Mouse (Mus musculus): ENCODE measurements around the gene Xrcc1. TPM values are rescaled to one million over a fixed set of nuclear protein-coding genes. Genes with fewer than 3 reads are reported as not detected.

The Xrcc1 gene
- total RNA-seq, 2 experiments from 2014 or later, result 38.9 to 40.9 TPM

DNA sequence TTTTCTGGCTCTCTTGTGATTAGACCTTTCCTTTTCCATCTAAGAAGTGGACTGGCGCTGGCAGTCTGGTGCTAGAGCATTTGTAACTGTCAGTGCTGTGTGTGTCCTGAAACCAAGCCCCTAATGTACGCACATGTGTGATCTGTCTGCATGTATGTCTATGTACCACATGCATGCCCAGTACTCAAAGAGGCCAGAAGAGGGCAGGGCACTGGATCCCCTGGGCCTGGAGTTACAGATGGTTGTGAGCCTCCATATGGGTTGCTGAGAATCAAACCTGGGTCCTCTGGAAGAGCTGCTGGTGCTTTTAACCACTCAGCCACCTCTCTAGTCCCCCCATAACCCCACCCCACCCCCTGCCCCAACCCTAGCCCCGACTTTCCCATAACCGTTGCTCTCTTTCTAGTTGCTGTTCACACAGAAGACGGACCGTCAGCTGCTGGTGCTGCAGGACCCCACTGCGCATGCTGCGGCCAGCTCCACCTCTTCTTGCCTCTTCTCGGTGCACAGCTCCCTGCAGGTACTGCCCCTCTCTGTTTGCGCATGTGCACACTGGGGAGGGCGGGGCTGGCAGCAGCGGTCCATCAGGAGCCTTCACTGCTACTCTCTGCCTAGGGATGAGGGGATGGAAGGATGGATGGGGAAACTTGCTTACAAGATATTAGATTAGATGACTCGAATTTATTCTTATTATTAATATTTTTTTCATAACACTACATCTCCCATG lies 73.7 kb downstream of the Xrcc1 start:
- no peak for DNase-seq (ENCODE audit: low spot score in 2 of 2)
- Histone ChIP-seq H3K27ac (no peak overlapping the region), H3K4me3 (no peak overlapping the region)
- TF ChIP-seq CTCF (conservative IDR thresholded peaks at IDR 0.05), result no peak; the same call in 1 of the 2 replicates

DNA sequence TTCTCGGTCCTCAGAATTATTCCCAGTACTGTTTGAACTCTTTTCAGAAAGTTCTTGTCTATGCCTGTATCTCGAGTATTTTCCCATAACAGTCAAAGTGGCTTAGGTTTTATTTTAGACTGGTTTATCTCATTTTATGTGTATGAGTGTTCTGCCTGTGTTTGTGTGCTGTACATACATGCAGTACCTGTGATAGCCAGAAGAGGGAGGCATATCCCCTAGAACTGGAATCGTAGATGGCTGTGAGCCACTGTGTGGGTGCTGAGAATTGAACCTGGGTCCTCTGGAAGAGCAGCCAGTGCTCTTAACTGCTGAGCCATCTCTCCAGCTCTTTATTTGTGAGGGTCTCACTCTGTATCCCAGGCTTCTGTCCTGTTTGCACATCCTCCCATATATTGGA lies 75.1 kb downstream of the Xrcc1 start:
- TF ChIP-seq CTCF (conservative IDR thresholded peaks at IDR 0.05), result peak; percentile 57
- Histone ChIP-seq H3K27ac (no peak overlapping the region), H3K4me3 (no peak overlapping the region)
- no peak for DNase-seq (ENCODE audit: low spot score in 2 of 2)

DNA sequence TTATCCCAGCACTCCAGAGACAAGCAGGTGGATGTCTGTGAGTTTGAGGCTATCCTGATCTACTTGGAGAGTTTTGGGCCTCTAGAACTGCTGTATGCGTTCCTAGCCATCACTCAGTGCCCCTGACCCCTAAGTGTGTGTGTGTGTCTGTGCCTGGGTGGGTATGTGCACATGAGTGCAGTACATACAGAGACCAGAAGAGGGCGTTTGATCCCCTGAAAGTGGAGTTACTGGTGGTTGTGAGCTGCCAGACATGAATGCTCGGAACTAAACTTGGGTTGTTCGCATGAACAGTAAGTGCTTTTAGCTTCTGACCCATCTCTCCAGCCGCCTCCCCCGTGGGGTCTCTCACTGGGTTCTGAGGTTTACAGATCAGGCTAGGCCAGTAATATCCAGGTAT lies 76.9 kb downstream of the Xrcc1 start:
- TF ChIP-seq CTCF (conservative IDR thresholded peaks at IDR 0.05), result peak; percentile 23; the same call in 1 of the 2 replicates
- H3K27ac ChIP-seq, result no peak overlapping the region
- no peak overlapping the region for H3K4me3 ChIP-seq
- DNase-seq (ENCODE audit: low spot score in 2 of 2), result no peak

Other genes starting within 250 kb of the Xrcc1 start
- gene Zfp61, start 245.1 kb upstream of the Xrcc1 start, total RNA-seq (2021), result 10 to 100 TPM; 21.6 to 24.2 TPM
- 10 to 100 TPM; 16.6 to 17.5 TPM for gene Zfp94, start 229.6 kb upstream of the Xrcc1 start, total RNA-seq (2021)
- gene Tescl, start 212.4 kb upstream of the Xrcc1 start, total RNA-seq (2021), result not detected
- gene Lypd5, start 197.1 kb upstream of the Xrcc1 start, total RNA-seq (2021), result not detected
- gene Kcnn4, start 176.0 kb upstream of the Xrcc1 start, total RNA-seq (2021), result under 1 TPM; 0.64 to 0.67 TPM
- 10 to 100 TPM; 34.6 to 43.6 TPM for gene Smg9, start 146.7 kb upstream of the Xrcc1 start, total RNA-seq (2021)
- not detected for gene Irgc1, start 94.0 kb upstream of the Xrcc1 start, total RNA-seq (2021)
- under 1 TPM; 0.23 to 0.32 TPM for gene Plaur, start 83.8 kb upstream of the Xrcc1 start, total RNA-seq (2021)
- 100 to 1,000 TPM; 128 to 132 TPM for gene Cadm4, start 64.3 kb upstream of the Xrcc1 start, total RNA-seq (2021)
- 10 to 100 TPM; 32.6 to 41.6 TPM for gene Zfp428, start 39.3 kb upstream of the Xrcc1 start, total RNA-seq (2021)
- not detected for gene AC161166.1, start 33.8 kb upstream of the Xrcc1 start, total RNA-seq (2021)
- gene Irgq, start 15.6 kb upstream of the Xrcc1 start, total RNA-seq (2021), result 10 to 100 TPM; 61.9 to 63.0 TPM
- gene Pinlyp, start 171 bp upstream of the Xrcc1 start, total RNA-seq (2021), result not detected
- 10 to 100 TPM; 10.1 to 11.0 TPM for gene Ethe1, start 41.3 kb downstream of the Xrcc1 start, total RNA-seq (2021)
- gene Zfp575, start 41.4 kb downstream of the Xrcc1 start, total RNA-seq (2021), result 1 to 10 TPM; 5.2 to 6.7 TPM
- under 1 TPM in 1 of 2 experiments, not detected in 1; 0.22 TPM for gene Phldb3, start 64.5 kb downstream of the Xrcc1 start, total RNA-seq (2021)
- gene Lypd3, start 90.3 kb downstream of the Xrcc1 start, total RNA-seq (2021), result under 1 TPM; 0.51 to 0.56 TPM
- gene Tex101, start 130.4 kb downstream of the Xrcc1 start, total RNA-seq (2021), result not detected
- gene BC049730, start 163.0 kb downstream of the Xrcc1 start, total RNA-seq (2021), result not detected
- not detected for gene Gm4763, start 180.6 kb downstream of the Xrcc1 start, total RNA-seq (2021)
- under 1 TPM in 1 of 2 experiments, not detected in 1; 0.41 TPM for gene Cd177, start 214.0 kb downstream of the Xrcc1 start, total RNA-seq (2021)
- not detected for gene Ceacam10, start 230.9 kb downstream of the Xrcc1 start, total RNA-seq (2021)